Comparison of ENCODE assay signal across 10 mouse cellular contexts in genomic region chr11:101763723-101764122, GRCm38 (mm10). TPM values are rescaled to one million over a fixed set of nuclear protein-coding genes. Genes with fewer than 3 reads are reported as not detected.
A peak's percentile ranks its signal among the peaks of the same experiment; 100 is the strongest.
DNase-seq lines count a peak whose midpoint lies in the region; ATAC-seq and TF ChIP-seq lines count a peak whose summit lies in the region.
"Had no signal": no experiment of that assay in that cellular context is flagged by ENCODE, and none has a peak within 500 bp of the region (broad histone marks: within the 10 kb centered on the region; RNA-seq: fewer than 3 reads in every experiment).

No protein-coding gene starts in this region.

- H3K4me3 ChIP-seq in gastrocnemius, adult 2 months = no peak overlapping the region
- H3K4me3 ChIP-seq in midbrain, embryonic 14.5 days (replicated peaks; ENCODE audit: low read depth, low read length) = no peak overlapping the region
- no peak overlapping the region for H3K4me3 ChIP-seq in midbrain, embryonic 13.5 days (replicated peaks)
- H3K4me3 ChIP-seq: embryonic facial prominence, embryonic 13.5 days; liver, embryonic 13.5 days had no signal

- H3K9ac ChIP-seq in midbrain, embryonic 14.5 days (replicated peaks; ENCODE audit: low read length) = no peak overlapping the region
- H3K9ac ChIP-seq in midbrain, embryonic 13.5 days (replicated peaks) = no peak overlapping the region
- H3K9ac ChIP-seq: embryonic facial prominence, embryonic 13.5 days; liver, embryonic 13.5 days had no signal

- intact Hi-C loops in gastrocnemius, adult 2 months (cut with DNase I) = loop anchor here (1.0 to 5.0 kb wide), 2 partner anchors 49 to 154 kb away; no protein-coding TSS in a partner anchor

- no peak for ATAC-seq in midbrain, embryonic 14.5 days (ENCODE audit: low FRiP score, low TSS enrichment)
- ATAC-seq in midbrain, embryonic 13.5 days = no peak

- no peaks in the 10 kb centered on the region for H3K9me3 ChIP-seq in midbrain, embryonic 14.5 days (ENCODE audit: control insufficient read depth, low read length)
- no peaks in the 10 kb centered on the region for H3K9me3 ChIP-seq in midbrain, embryonic 13.5 days
- H3K9me3 ChIP-seq: embryonic facial prominence, embryonic 13.5 days; liver, embryonic 13.5 days had no signal

- DNase-seq in gastrocnemius, adult 2 months = no peak
- DNase-seq in gastrocnemius, postnatal 4 days (ENCODE audit: low spot score in 2 of 2) = no peak
- peak; percentile 86 for DNase-seq in midbrain, embryonic 14.5 days
- DNase-seq in c-Kit-positive CD71-negative TER-119-negative erythroid progenitor cells, embryonic 14.5 days (ENCODE audit: low read depth) = peak; percentile 64
- peak; percentile 52 for DNase-seq in layer of hippocampus, adult 9-11 months
- no peak for DNase-seq in spleen, adult 18-20 months
- DNase-seq in gastrocnemius, postnatal 25 days = no peak
- DNase-seq: liver, embryonic 13.5 days had no signal

- no peak overlapping the region for H3K4me2 ChIP-seq in midbrain, embryonic 14.5 days (ENCODE audit: low read length)
- H3K4me2 ChIP-seq in midbrain, embryonic 13.5 days (replicated peaks) = no peak overlapping the region
- H3K4me2 ChIP-seq: embryonic facial prominence, embryonic 13.5 days; liver, embryonic 13.5 days had no signal

- no peaks in the 10 kb centered on the region for H3K4me1 ChIP-seq in midbrain, embryonic 14.5 days (ENCODE audit: control insufficient read depth, insufficient read depth, low read length)
- H3K4me1 ChIP-seq in midbrain, embryonic 13.5 days (replicated peaks) = no peaks in the 10 kb centered on the region
- H3K4me1 ChIP-seq: embryonic facial prominence, embryonic 13.5 days; liver, embryonic 13.5 days had no signal

- no peaks in the 10 kb centered on the region for H3K27me3 ChIP-seq in midbrain, embryonic 14.5 days (ENCODE audit: control insufficient read depth, insufficient read depth, low read length)
- no peaks in the 10 kb centered on the region for H3K27me3 ChIP-seq in midbrain, embryonic 13.5 days
- H3K27me3 ChIP-seq: embryonic facial prominence, embryonic 13.5 days; liver, embryonic 13.5 days had no signal

- peaks cover 91% of the 10 kb centered on the region for H3K36me3 ChIP-seq in midbrain, embryonic 14.5 days (ENCODE audit: control insufficient read depth, insufficient read depth, low read length)
- H3K36me3 ChIP-seq in midbrain, embryonic 13.5 days = peaks cover 89% of the 10 kb centered on the region

- WGBS in midbrain, embryonic 14.5 days = 54% methylated on average over 7 of the region's 7 CpGs
- 56% methylated on average over 7 of the region's 7 CpGs for WGBS in midbrain, embryonic 13.5 days

- peak; percentile 80 for TF ChIP-seq CTCF in gastrocnemius, adult 2 months (IDR thresholded peaks at IDR 0.05)

- H3K27ac ChIP-seq in gastrocnemius, adult 2 months = no peak overlapping the region
- no peak overlapping the region for H3K27ac ChIP-seq in midbrain, embryonic 14.5 days (replicated peaks; ENCODE audit: low read depth, low read length)
- H3K27ac ChIP-seq in midbrain, embryonic 13.5 days = no peak overlapping the region
- H3K27ac ChIP-seq: embryonic facial prominence, embryonic 13.5 days; liver, embryonic 13.5 days had no signal

RNA-seq across cellular contexts. Expression of gene Etv4, which starts 21.4 kb away (rescaled TPM):
- 1 to 10 TPM; 2.7 to 3.1 TPM for total RNA-seq in gastrocnemius, adult 2 months (2021)
- 10 to 100 TPM; 11.3 to 15.9 TPM for total RNA-seq in gastrocnemius, postnatal 4 days (2021)
- 4.0 and 6.9 TPM in 2 replicates for polyA plus RNA-seq in midbrain, embryonic 14.5 days (2014; fragmentation: Nextera tagmentation; extraction: Ambion mirVana)
- 1.9 and 4.1 TPM in 2 replicates for polyA plus RNA-seq in midbrain, embryonic 13.5 days (2015; fragmentation: Nextera tagmentation; extraction: Ambion mirVana)
- total RNA-seq in gastrocnemius, postnatal 25 days (2021) = 1 to 10 TPM; 5.7 to 6.1 TPM

RNA-seq across cellular contexts. Expression of gene Dhx8, which starts 31.0 kb away (rescaled TPM):
- 10 to 100 TPM; 13.8 to 15.1 TPM for total RNA-seq in gastrocnemius, adult 2 months (2021)
- 10 to 100 TPM; 22.2 to 22.8 TPM for total RNA-seq in gastrocnemius, postnatal 4 days (2021)
- 29.2 and 35.4 TPM in 2 replicates for polyA plus RNA-seq in midbrain, embryonic 14.5 days (2014; fragmentation: Nextera tagmentation; extraction: Ambion mirVana)
- 39.0 and 41.4 TPM in 2 replicates for polyA plus RNA-seq in midbrain, embryonic 13.5 days (2015; fragmentation: Nextera tagmentation; extraction: Ambion mirVana)
- 10 to 100 TPM; 12.4 TPM for total RNA-seq in gastrocnemius, postnatal 25 days (2021)

Comparison
In these comparisons a context has a peak if more than half of its experiments do, and no peak if none do; other contexts are left out.
1. DNase-seq: peak in midbrain, embryonic 14.5 days (single experiment), c-Kit-positive CD71-negative TER-119-negative erythroid progenitor cells, embryonic 14.5 days (single experiment) and layer of hippocampus, adult 9-11 months (single experiment); none in gastrocnemius, adult 2 months (single experiment), gastrocnemius, postnatal 4 days (0 of 2), spleen, adult 18-20 months (0 of 2) and gastrocnemius, postnatal 25 days (single experiment).